Mouse (Mus musculus): ENCODE measurements around the gene Acss2. TPM values are rescaled to one million over a fixed set of nuclear protein-coding genes. Genes with fewer than 3 reads are reported as not detected.

Gene Acss2
- total and polyA plus RNA-seq, 2 experiments from 2014 or later, result 23.7 to 40.0 TPM

- no peak for DNase-seq (ENCODE audit: low spot score)
- no peaks in the 10 kb centered on the region for H3K27me3 ChIP-seq (ENCODE audit: insufficient read depth, low read length)
- no peaks in the 10 kb centered on the region for H3K9me3 ChIP-seq (ENCODE audit: low read length)
- no peak overlapping the region for H3K9ac ChIP-seq (replicated peaks; ENCODE audit: low read length)
- no peak overlapping the region for H3K4me2 ChIP-seq (ENCODE audit: low read depth, low read length)
- no peak overlapping the region for H3K4me3 ChIP-seq (ENCODE audit: low read length)
- no peak for TF ChIP-seq CTCF (IDR thresholded peaks at IDR 0.05; ENCODE audit: low read depth)
- 90% methylated on average over 3 of the region's 3 CpGs for WGBS
- H3K4me1 ChIP-seq (ENCODE audit: insufficient read depth, low read length), result no peaks in the 10 kb centered on the region
- no peak for ATAC-seq
- no peaks in the 10 kb centered on the region for H3K36me3 ChIP-seq (ENCODE audit: insufficient read depth, low read length)
- no peak overlapping the region for H3K27ac ChIP-seq
These were observed 62.6 kb downstream of the Acss2 start for GRCm38 (mm10) chr2:155580331-155580730.

GRCm38 (mm10) chr2:155582384-155582995 is 64.7 kb downstream of the Acss2 start:
- no peak for TF ChIP-seq CTCF (IDR thresholded peaks at IDR 0.05; ENCODE audit: low read depth)
- WGBS, result 79% methylated on average over 4 of the region's 4 CpGs
- no peak for ATAC-seq

GRCm38 (mm10) chr2:155582996-155583395 is 65.2 kb downstream of the Acss2 start:
- no peak for TF ChIP-seq CTCF (IDR thresholded peaks at IDR 0.05; ENCODE audit: low read depth)
- DNase-seq (ENCODE audit: low spot score), result no peak
- H3K36me3 ChIP-seq (ENCODE audit: insufficient read depth, low read length), result no peaks in the 10 kb centered on the region
- no peaks in the 10 kb centered on the region for H3K4me1 ChIP-seq (ENCODE audit: insufficient read depth, low read length)
- H3K27ac ChIP-seq, result no peak overlapping the region
- no peak overlapping the region for H3K4me2 ChIP-seq (ENCODE audit: low read depth, low read length)
- no peaks in the 10 kb centered on the region for H3K9me3 ChIP-seq (ENCODE audit: low read length)
- WGBS, result 91% methylated on average over 5 of the region's 5 CpGs
- no peak overlapping the region for H3K4me3 ChIP-seq (ENCODE audit: low read length)
- H3K27me3 ChIP-seq (ENCODE audit: insufficient read depth, low read length), result no peaks in the 10 kb centered on the region
- H3K9ac ChIP-seq (replicated peaks; ENCODE audit: low read length), result no peak overlapping the region
- no peak for ATAC-seq

More at GRCm38 (mm10) chr2:155582384-155582995, 64.7 kb downstream of the Acss2 start:
- DNase-seq (ENCODE audit: low spot score), result no peak
- Histone ChIP-seq H3K9ac (replicated peaks; ENCODE audit: low read length) (no peak overlapping the region), H3K9me3 (ENCODE audit: low read length) (no peaks in the 10 kb centered on the region), H3K4me2 (ENCODE audit: low read depth, low read length) (no peak overlapping the region), H3K27me3 (ENCODE audit: insufficient read depth, low read length) (no peaks in the 10 kb centered on the region), H3K4me1 (ENCODE audit: insufficient read depth, low read length) (no peaks in the 10 kb centered on the region), H3K4me3 (ENCODE audit: low read length) (no peak overlapping the region), H3K36me3 (ENCODE audit: insufficient read depth, low read length) (no peaks in the 10 kb centered on the region), H3K27ac (no peak overlapping the region)

GRCm38 (mm10) chr2:155583927-155584530 is 66.3 kb downstream of the Acss2 start:
- TF ChIP-seq CTCF (IDR thresholded peaks at IDR 0.05; ENCODE audit: low read depth), result peak; percentile 87
- Histone ChIP-seq H3K4me1 (ENCODE audit: insufficient read depth, low read length) (no peaks in the 10 kb centered on the region), H3K4me2 (ENCODE audit: low read depth, low read length) (no peak overlapping the region), H3K27ac (no peak overlapping the region), H3K36me3 (ENCODE audit: insufficient read depth, low read length) (no peaks in the 10 kb centered on the region), H3K9me3 (ENCODE audit: low read length) (no peaks in the 10 kb centered on the region), H3K27me3 (ENCODE audit: insufficient read depth, low read length) (no peaks in the 10 kb centered on the region), H3K4me3 (ENCODE audit: low read length) (no peak overlapping the region), H3K9ac (replicated peaks; ENCODE audit: low read length) (no peak overlapping the region)
- 42% methylated on average over 5 of the region's 5 CpGs for WGBS
- ATAC-seq (0 out of 2 replicates have a peak, but pooled peaks have one; percentile 24), DNase-seq (ENCODE audit: low spot score) (peak; percentile 74)

- Histone ChIP-seq H3K27me3 (ENCODE audit: insufficient read depth, low read length) (no peaks in the 10 kb centered on the region), H3K36me3 (ENCODE audit: insufficient read depth, low read length) (no peaks in the 10 kb centered on the region), H3K27ac (no peak overlapping the region), H3K9me3 (ENCODE audit: low read length) (no peaks in the 10 kb centered on the region), H3K4me1 (ENCODE audit: insufficient read depth, low read length) (no peaks in the 10 kb centered on the region), H3K9ac (replicated peaks; ENCODE audit: low read length) (no peak overlapping the region), H3K4me2 (ENCODE audit: low read depth, low read length) (no peak overlapping the region), H3K4me3 (ENCODE audit: low read length) (no peak overlapping the region)
- no peak for DNase-seq (ENCODE audit: low spot score)
- 84% methylated on average over 9 of the region's 9 CpGs for WGBS
- TF ChIP-seq CTCF (IDR thresholded peaks at IDR 0.05; ENCODE audit: low read depth), result no peak
- ATAC-seq, result no peak
These were observed 67.3 kb downstream of the Acss2 start for GRCm38 (mm10) chr2:155585082-155585481.

- no peak for ATAC-seq
- Histone ChIP-seq H3K4me3 (ENCODE audit: low read length) (no peak overlapping the region), H3K4me2 (ENCODE audit: low read depth, low read length) (no peak overlapping the region), H3K9me3 (ENCODE audit: low read length) (no peaks in the 10 kb centered on the region), H3K36me3 (ENCODE audit: insufficient read depth, low read length) (no peaks in the 10 kb centered on the region), H3K4me1 (ENCODE audit: insufficient read depth, low read length) (no peaks in the 10 kb centered on the region), H3K27ac (no peak overlapping the region), H3K9ac (replicated peaks; ENCODE audit: low read length) (no peak overlapping the region), H3K27me3 (ENCODE audit: insufficient read depth, low read length) (no peaks in the 10 kb centered on the region)
- WGBS, result 60% methylated on average over 10 of the region's 10 CpGs
- no peak for TF ChIP-seq CTCF (IDR thresholded peaks at IDR 0.05; ENCODE audit: low read depth)
- DNase-seq (ENCODE audit: low spot score), result no peak
These were observed 67.7 kb downstream of the Acss2 start for GRCm38 (mm10) chr2:155585486-155585885.

- Histone ChIP-seq H3K4me3 (ENCODE audit: low read length) (no peak overlapping the region), H3K9ac (replicated peaks; ENCODE audit: low read length) (no peak overlapping the region), H3K27ac (no peak overlapping the region), H3K4me1 (ENCODE audit: insufficient read depth, low read length) (0 out of 2 replicates have a peak, but pooled peaks cover 3% of the 10 kb centered on the region), H3K36me3 (ENCODE audit: insufficient read depth, low read length) (no peaks in the 10 kb centered on the region), H3K27me3 (ENCODE audit: insufficient read depth, low read length) (no peaks in the 10 kb centered on the region), H3K4me2 (ENCODE audit: low read depth, low read length) (no peak overlapping the region), H3K9me3 (ENCODE audit: low read length) (no peaks in the 10 kb centered on the region)
- no peak for DNase-seq (ENCODE audit: low spot score)
- no peak for ATAC-seq
- WGBS, result 82% methylated on average over 3 of the region's 3 CpGs
- TF ChIP-seq CTCF (IDR thresholded peaks at IDR 0.05; ENCODE audit: low read depth), result no peak
These were observed 70.4 kb downstream of the Acss2 start for GRCm38 (mm10) chr2:155588136-155588535.

Measured in hindbrain, postnatal 0 days (tissue).